Mouse (Mus musculus) E14TG2a.4 (cell line): ENCODE measurements at regions not wholly inside any gene's neighbourhood (a gene's known extent, or its start where the extent isn't known, plus 50 kb on each side); places are given as distances from the start of the nearest gene placed in this dataset.

Source experiments
- CTCF ChIP-seq: conservative IDR thresholded peaks from 2 replicates; pipeline ENCODE4 v1.5.1; 2014; ENCODE audit warnings: low read length
- NANOG ChIP-seq: IDR thresholded peaks from 2 replicates; pipeline ENCODE4 v1.6.1; 2014; ENCODE audit warnings: borderline replicate concordance, low read length, mixed read lengths
- POU5F1 ChIP-seq: IDR thresholded peaks from 2 replicates; pipeline ENCODE4 v1.6.1; 2014; ENCODE audit warnings: low read length, borderline replicate concordance

DNA sequence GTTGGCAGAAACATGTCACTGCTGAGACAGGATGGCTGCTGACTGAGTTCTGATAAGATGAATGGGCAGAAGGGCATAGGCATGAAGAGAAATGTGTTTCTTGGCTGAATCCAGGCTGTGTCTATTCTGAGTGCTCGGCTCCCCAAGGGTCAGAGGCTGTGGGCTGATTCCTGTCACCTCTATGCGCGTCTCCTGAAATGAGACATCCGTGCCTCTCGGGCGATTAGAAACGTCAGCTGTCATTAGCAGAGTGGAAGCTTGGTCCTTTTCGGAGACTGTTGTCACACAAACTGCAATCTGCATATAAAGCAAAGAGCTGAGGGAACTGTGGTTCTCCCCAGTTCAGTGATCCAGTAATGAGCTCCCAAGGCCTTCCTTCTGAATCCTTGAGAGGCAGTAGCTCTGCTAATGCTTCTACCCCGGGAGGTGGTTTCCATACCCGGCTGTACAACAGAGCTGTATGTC lies 108.8 kb downstream of the Atp23 start:
- TF ChIP-seq CTCF, result no peak
- TF ChIP-seq POU5F1, result no peak
- TF ChIP-seq NANOG, result no peak
